Mouse (Mus musculus): Measurements from ENCODE around the gene Gm45021.

Gene Gm45021

DNA sequence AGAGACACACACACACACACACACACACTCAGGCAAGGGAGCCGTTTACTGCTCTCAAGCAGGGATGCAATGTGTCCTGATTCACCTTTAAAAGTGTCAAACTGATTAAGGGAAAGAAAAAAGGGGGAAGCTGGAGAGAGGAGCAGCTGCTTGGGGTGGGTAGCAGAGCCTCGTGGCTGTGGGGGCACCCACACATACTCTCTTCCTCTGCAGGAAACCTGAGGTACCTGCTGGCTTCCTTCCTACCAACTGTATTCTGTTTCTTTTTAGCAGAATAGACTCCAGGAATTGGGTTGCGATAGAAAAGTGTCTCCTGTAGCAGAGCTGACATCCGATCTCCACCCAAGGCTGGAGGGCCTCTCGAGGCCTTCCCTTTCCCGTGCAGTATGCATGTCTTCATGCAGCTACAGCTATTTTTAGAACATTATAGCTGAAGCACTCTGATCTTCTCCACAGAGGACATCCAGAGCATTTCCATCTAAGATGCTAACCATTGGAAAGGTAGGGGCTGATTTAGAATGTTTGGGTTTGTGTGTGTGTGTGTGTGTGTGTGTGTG, at the start of gene Gm45021:
TSS of gene Gm45021 (plus strand) at position 417 of the 557 bp plus-strand sequence.
- DNase-seq = no peak

DNA sequence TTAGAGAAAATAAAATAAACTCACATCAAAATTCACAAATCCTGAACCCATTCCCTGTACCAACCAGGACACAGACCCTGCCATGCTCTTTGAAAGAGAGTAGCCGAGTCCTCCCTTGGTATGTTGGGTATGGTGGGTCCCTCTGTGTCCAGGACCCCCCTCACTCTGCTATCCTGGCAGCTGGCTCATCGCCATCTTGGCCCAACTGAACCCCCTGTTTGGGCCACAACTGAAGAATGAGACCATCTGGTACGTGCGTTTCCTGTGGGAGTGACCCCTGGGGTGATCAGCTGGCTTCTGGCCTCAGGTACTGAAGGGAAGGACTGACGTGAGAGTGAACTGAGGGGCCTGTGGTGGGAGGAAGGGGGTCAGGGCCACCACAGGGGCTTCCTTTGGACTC, 49.5 kb upstream of the Gm45021 start:
- no peak for DNase-seq

DNA sequence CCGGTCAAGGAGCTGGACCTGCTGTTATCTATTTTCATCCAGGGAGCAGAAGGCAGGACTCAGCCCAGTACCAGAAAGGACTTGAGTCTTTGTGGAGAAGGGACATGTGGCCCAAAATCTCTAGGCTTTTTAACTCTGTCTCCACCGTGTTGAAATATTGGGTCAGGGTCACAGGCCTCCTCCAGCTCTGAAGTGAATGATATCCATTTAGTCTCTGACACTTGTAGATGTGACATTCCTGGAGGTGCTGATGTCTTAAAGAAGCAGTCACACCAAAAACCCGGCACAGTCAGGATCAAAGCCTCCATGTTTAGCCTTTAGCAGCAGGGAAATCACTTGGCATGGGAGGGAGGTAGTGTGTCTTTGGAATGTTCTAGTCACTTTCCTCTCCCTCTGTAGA, 48.7 kb upstream of the Gm45021 start:
- no peak for DNase-seq

- DNase-seq = no peak
Observed at GRCm38 (mm10) chr6:48541560-48542450, 47.6 kb upstream of the Gm45021 start.

GRCm38 (mm10) chr6:48542631-48543030, 46.8 kb upstream of the Gm45021 start:
- DNase-seq = no peak

- DNase-seq = no peak
Observed at GRCm38 (mm10) chr6:48545251-48545650, 44.2 kb upstream of the Gm45021 start.

- DNase-seq = peak; percentile 33
Observed at GRCm38 (mm10) chr6:48546271-48546670, 43.1 kb upstream of the Gm45021 start.

DNA sequence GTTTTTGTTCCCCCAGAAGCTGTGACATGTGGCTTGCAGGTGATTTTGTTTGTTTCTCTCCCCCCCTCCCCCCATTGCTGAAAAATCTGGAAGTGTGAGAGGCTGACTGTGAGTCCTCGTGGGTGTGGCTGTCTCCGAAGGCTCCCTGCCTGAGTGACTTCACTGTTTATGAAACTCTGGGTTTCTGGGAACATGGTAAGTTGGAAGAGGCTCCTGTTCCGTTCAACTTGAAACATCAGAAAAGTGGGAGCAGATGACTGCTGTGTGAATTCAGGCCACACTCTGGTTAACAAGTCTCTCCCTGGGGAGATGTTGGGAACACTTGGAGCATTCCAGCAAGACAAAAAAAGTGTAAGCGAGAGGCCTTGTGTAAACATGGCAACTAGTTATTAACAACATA, 42.6 kb upstream of the Gm45021 start:
- DNase-seq = no peak

DNA sequence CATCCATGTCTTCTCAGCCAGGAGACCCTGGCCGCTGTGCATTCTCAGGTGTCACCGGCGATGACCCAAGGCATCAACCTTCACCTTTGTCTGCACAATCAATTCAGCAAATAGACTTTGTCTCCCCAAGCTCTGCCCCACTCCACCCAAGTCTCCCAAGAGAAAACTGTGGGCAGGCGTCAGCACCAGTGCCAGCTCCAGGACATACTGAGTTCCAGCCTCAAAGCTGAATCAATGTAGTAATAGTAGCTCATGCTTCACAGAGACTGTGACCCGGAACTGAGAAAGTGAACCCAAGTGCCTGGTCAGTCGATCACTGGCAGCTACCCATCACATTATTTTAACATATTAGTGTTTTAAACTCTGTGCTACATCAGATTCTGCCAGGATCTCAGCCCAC, 41.1 kb upstream of the Gm45021 start:
- no peak for DNase-seq

GRCm38 (mm10) chr6:48552918-48553317, 36.5 kb upstream of the Gm45021 start:
- DNase-seq = peak; percentile 78

DNA sequence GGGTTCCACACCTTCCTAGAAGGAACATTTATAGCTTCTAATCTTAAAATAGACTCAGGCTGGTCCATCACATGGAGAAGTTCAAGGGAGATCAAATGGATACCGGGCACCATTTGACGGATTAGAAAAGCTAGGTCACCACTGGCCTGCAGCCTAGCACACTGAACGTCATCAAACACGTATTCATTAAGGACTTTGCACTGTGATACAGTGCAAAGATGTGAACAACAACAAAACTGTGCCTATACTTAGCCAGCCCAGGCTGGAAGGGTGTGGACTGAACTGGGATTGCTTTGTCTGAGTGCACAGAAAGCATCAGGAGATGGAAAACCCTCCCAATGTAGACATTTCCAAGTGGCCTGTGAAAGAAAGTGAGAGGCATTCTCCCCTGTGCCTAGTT, 35.6 kb upstream of the Gm45021 start:
- DNase-seq = no peak

DNA sequence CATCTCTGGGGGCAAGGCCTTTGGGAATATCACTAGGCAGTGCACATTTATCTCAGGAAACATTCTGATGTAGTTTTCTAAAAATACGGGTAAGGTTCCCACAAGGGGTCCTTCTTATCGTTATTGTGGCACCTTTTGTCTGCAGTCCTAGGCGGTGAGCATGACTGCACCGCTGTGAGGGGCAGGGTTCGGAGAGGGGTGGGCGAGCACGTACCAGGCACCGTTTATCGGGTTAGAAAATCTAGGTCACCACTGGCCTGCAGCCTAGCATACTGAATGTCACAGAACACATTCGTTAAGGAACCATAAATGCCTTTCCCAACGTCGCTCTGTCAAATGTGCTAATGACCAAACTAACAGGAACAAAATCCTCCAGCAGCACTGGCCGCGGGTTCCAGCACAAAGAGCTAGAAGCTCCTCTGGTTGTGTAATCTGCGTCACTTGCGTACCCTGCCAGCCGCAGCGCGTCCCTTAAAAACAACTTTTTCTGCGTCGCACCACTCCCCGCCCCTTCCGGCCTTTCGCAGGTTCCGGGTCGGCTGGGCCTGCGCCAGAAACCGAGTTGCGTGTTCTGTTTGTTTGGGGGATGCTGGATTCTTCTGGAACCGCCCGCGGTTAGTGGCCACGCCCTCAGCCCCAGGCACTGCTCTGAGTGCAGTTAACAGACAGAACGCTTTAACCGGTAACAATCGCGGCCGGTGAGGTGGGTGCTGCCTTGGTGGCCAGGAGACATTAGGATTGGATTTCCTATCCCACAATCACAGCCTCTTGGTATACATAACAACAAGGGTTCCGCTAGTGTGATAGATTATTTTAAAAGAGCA, 34.9 kb upstream of the Gm45021 start, which contains the start of gene Lrrc61:
TSS of gene Lrrc61 (plus strand) at position 517 of the 824 bp plus-strand sequence.
- peak; percentile 89 for DNase-seq

DNA sequence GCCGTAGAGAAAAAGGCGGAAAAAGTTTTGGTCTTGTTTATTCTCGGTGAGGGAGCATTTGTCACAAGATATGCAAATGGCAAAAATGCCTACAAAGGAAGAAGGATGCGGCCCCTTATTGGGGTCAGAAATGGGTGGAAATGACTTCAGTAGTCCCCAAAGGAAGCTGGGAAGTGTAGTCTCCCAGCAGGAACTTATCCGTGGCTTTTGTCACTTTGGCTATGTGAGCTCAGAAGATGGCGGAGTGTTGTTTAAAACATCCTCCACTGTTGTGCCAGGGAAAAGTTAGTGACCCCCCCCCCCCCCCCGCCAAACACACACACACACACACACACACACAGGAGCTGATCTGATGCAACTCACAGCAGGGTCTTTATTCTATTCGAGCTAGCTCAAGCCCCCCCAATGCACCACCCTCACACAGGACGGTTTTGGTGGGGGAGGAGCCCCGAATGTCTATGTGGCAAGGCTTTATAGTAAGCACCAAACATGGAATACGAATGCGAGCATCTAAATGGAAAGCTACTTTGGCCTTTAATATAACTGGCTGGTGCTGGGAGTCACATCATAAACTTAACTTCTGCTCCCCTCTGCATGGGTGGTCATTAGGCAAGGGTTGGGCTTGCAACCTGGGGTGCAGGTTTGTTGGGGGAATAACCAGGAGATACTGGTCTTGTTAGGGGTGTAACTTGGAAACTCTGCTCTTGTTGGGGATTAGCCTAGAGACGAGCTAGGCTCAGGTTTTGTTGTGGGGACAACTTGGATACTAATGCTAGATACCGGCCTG, 34.1 kb upstream of the Gm45021 start:
- peak; percentile 32 for DNase-seq

- no peak for DNase-seq
Observed at GRCm38 (mm10) chr6:48555956-48556355, 33.5 kb upstream of the Gm45021 start.

DNA sequence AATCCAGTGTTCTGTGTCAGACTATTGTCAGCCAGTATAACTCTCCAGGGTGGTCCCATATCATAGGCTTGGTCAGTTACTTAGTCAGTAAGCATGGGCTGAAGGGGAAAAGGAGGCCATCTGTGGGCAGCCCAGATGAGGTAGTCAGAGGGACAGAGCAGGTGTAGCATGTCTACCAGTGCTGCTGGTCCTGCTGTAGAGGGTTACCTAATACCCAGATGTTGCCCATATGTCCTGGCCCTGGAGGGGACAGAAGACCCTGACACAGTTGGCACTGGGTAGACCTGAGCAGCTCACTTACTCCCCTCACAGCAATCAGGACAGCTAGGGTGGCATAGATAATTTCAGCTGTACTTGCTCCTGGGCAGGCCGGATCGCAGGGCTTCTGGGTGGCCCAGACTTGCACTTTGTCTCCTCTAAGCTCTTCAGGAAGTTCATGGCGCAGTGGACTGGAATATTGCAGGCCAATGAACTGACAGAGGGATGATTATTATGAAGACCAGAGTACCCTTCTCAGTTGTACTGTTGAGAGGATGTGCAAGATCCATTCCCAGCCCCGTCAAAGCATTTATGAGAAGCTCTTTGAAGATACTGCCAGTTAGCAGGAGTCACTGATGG, 23.6 kb upstream of the Gm45021 start:
- no peak for DNase-seq

DNA sequence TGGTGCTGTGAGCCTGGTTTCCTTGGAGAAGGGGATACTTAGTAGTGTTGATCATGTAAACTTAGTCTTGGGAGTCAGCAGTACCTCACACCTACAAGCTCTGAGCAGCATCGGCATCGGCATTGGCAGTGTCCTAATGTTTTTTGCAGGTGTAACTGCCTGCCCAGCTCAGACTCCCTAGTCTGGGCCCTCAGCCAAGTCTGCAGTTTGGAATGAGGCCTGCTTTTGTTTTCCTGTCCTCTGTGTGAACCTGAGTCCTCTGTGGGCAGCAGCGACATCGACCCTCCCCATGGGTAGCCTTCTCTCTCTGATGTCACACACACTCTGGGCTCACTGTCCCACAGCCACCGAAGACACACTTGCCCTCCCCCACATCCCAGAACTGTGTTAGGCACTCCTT, 23.1 kb upstream of the Gm45021 start:
- no peak for DNase-seq

GRCm38 (mm10) chr6:48568036-48568984, 21.1 kb upstream of the Gm45021 start:
- DNase-seq = no peak

DNA sequence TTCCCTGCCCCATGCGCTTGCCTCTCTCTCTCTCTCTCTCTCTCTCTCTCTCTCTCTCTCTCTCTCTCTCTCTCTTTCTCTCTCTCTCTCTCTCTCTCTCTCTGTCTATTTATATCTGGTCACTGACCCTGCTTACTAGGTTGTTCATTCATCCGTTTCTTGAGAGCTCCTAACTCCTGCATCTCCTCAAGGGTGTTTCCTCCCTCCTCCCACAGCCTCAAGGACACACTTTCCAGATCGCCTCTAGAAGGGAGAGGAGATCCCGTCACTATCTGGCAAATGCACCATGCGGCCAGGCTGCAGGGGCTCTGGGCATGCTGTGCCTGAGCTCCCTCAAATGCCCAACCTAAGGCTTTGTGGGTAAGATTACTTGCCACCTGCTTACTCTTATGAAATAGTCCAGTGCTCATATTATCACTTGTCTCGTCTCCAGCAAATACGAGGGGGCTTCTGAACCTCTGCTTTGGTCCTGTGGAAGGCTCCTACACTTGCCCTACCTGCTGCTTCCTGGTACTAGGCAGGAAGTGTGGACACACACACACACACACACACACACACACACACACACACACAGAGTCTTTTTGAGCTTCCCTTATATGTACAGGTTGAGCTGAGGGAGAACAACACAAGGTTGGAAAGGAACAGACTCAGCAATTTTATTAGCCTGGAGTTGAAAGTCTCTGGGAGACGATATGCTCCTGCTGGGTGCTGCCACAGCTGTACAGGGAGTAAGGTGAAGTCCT, 20.2 kb upstream of the Gm45021 start:
- no peak for DNase-seq

- no peak for DNase-seq
Observed at GRCm38 (mm10) chr6:48572014-48572413, 17.4 kb upstream of the Gm45021 start.

- DNase-seq = no peak
Observed at GRCm38 (mm10) chr6:48572572-48573061, 16.8 kb upstream of the Gm45021 start, which contains the start of gene Rarres2. Gene Rarres2 (minus strand): TSS chr6:48572789.
